Mouse (Mus musculus) intestine, embryonic 14.5 days (tissue): ENCODE measurements around the gene Efr3b. TPM values are rescaled to one million over a fixed set of nuclear protein-coding genes. Genes with fewer than 3 reads are reported as not detected.
"Not testable (repeated sequence)": the region's sequence is repeated elsewhere in the genome, so short reads cannot be mapped to it uniquely, and the experiment has no call there.

ENCODE experiments used
- ATAC-seq: fragments of 200-750 bp; cut with Nextera tagmentation; replicated peaks from 2 replicates; pipeline ENCODE4 v1.8.0; 2017; ENCODE audit warnings: low read depth, moderate number of reproducible peaks, moderate TSS enrichment, moderate library complexity; ENCODE audit not compliant: low FRiP score, low TSS enrichment
- DNase-seq: peaks from one replicate; pipeline ENCODE4 v3.0.0-alpha.2; 2018; ENCODE audit warnings: low spot score
- H3K27ac ChIP-seq: fragments of 300-500 bp; sonication (generic); 2 replicates; pipeline ENCODE4 v1.5.1; 2014; ENCODE audit warnings: low read depth, mild to moderate bottlenecking, control low read depth
- H3K27me3 ChIP-seq: fragments of 300-500 bp; sonication (generic); replicated peaks from 2 replicates; pipeline ENCODE4 v1.6.1; 2014; ENCODE audit warnings: low read length, control low read depth; ENCODE audit not compliant: control insufficient read depth, insufficient read depth
- H3K36me3 ChIP-seq: fragments of 300-500 bp; sonication (generic); 2 replicates; pipeline ENCODE4 v1.6.1; 2014; ENCODE audit warnings: low read length, control low read depth; ENCODE audit not compliant: control insufficient read depth, insufficient read depth
- H3K4me1 ChIP-seq: fragments of 300-500 bp; sonication (generic); replicated peaks from 2 replicates; pipeline ENCODE4 v1.6.1; 2014; ENCODE audit warnings: low read length, control low read depth, mixed read lengths; ENCODE audit not compliant: control insufficient read depth, insufficient read depth
- H3K4me2 ChIP-seq: fragments of 300-500 bp; sonication (generic); 2 replicates; pipeline ENCODE4 v1.6.1; 2014; ENCODE audit warnings: low read length
- H3K4me3 ChIP-seq: fragments of 300-500 bp; sonication (generic); 2 replicates; pipeline ENCODE4 v1.5.1; 2014; ENCODE audit warnings: low read depth, low read length, control low read depth, mixed read lengths
- H3K9ac ChIP-seq: fragments of 300-500 bp; sonication (generic); 2 replicates; pipeline ENCODE4 v1.6.1; 2014; ENCODE audit warnings: mild to moderate bottlenecking, low read length
- H3K9me3 ChIP-seq: fragments of 300-500 bp; sonication (generic); 2 replicates; pipeline ENCODE4 v1.6.1; 2016; ENCODE audit warnings: low read length, control low read depth; ENCODE audit not compliant: control insufficient read depth
- WGBS: fragments of 180-500 bp; shearing (Covaris S2); extraction: QIAGEN DNeasy Blood & Tissue Kit; methylation state at CpG from one replicate; pipeline ENCODE4 v1.1.7; 2014; 5-methylcytosine and 5-hydroxymethylcytosine counted together
- polyA plus RNA-seq: library from polyadenylated mRNA; unstranded; fragments of >200 nt; fragmentation: Nextera tagmentation; extraction: Ambion mirVana; gene quantifications from 2 replicates; pipeline ENCODE4 v1.2.1, GENCODE M21; 2014

Gene Efr3b
- polyA plus RNA-seq, 1 experiment from 2014 or later, result 3.2 TPM

DNA sequence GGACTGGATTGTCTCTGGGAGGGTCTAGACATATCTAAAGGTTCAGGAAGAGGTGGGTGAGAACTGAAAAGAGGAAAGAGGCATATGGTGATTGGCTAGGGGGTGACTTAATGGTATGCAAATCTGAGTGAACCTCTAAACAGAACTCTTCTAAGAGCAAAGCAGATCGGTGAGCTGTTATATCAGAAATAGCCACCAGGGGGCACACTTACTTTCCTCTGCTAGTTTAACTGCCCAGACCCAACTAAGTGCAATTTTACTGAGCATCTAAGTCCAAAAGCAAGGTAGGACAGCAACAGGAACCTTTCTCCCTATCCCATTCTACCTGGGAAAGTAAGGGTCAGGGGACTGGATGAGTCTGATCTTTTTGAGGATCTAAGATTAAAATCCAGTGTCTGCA is 55.0 kb downstream of the Efr3b start:
- 0% methylated on average over 1 of the region's 1 CpGs for WGBS
- Histone ChIP-seq H3K4me1 (peaks cover 13% of the 10 kb centered on the region; the same call in 1 of the 2 replicates), H3K9me3 (no peaks in the 10 kb centered on the region), H3K27ac (no peak overlapping the region), H3K36me3 (no peaks in the 10 kb centered on the region), H3K9ac (no peak overlapping the region), H3K27me3 (no peaks in the 10 kb centered on the region), H3K4me3 (no peak overlapping the region), H3K4me2 (no peak overlapping the region)
- peak; percentile 92 for DNase-seq
- no peak for ATAC-seq

- ATAC-seq (no peak), DNase-seq (no peak)
- Histone ChIP-seq H3K4me2 (peak overlapping the region; percentile 81), H3K9me3 (no peaks in the 10 kb centered on the region), H3K27me3 (no peaks in the 10 kb centered on the region), H3K4me1 (peaks cover 13% of the 10 kb centered on the region; the same call in 1 of the 2 replicates), H3K36me3 (no peaks in the 10 kb centered on the region), H3K9ac (no peak overlapping the region), H3K27ac (no peak overlapping the region), H3K4me3 (peak overlapping the region; percentile 47)
- 24% methylated on average over 6 of the region's 6 CpGs for WGBS
These were observed 56.5 kb downstream of the Efr3b start for GRCm38 (mm10) chr12:3982257-3982656.

- H3K4me1 ChIP-seq, result peaks cover 13% of the 10 kb centered on the region; the same call in 1 of the 2 replicates
- no peaks in the 10 kb centered on the region for H3K9me3 ChIP-seq
- no peaks in the 10 kb centered on the region for H3K27me3 ChIP-seq
- H3K36me3 ChIP-seq, result 0 out of 2 replicates have a peak, but pooled peaks cover 3% of the 10 kb centered on the region
- WGBS, result under 1% methylated on average over 41 of the region's 41 CpGs
- H3K9ac ChIP-seq, result peak overlapping the region; percentile 39
- peak; percentile 96 for ATAC-seq
- H3K4me2 ChIP-seq, result peak overlapping the region; percentile 81
- H3K4me3 ChIP-seq, result peak overlapping the region; percentile 47
- DNase-seq, result peak; percentile 91
- peak overlapping the region; percentile 60; the same call in 1 of the 2 replicates for H3K27ac ChIP-seq
These were observed 57.2 kb downstream of the Efr3b start for GRCm38 (mm10) chr12:3981350-3982131.

DNA sequence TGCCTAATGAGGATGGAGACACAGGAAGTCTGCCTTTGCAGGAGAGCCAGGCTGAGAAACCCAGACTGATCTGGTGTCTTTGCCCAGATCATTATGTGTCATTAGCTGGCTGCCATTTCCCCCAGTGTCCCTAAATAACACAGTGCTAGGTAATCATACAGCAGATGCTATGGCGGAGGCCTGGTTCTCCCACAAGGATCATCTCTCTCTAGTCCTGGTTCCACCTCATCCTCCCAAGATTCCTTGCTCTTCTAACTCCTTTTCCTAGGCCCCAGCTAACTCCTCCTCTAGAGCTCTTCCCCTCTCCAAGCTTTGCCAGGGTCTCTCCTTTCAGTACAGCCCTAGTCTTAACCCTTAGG is 57.7 kb downstream of the Efr3b start:
- peaks cover 13% of the 10 kb centered on the region; the same call in 1 of the 2 replicates for H3K4me1 ChIP-seq
- WGBS, result 57% methylated on average over 1 of the region's 1 CpGs
- H3K27ac ChIP-seq, result peak overlapping the region; percentile 60; the same call in 1 of the 2 replicates
- 0 out of 2 replicates have a peak, but pooled peaks cover 3% of the 10 kb centered on the region for H3K36me3 ChIP-seq
- H3K9ac ChIP-seq, result no peak overlapping the region
- no peaks in the 10 kb centered on the region for H3K27me3 ChIP-seq
- H3K9me3 ChIP-seq, result no peaks in the 10 kb centered on the region
- ATAC-seq, result no peak
- H3K4me2 ChIP-seq, result peak overlapping the region; percentile 81
- no peak for DNase-seq
- H3K4me3 ChIP-seq, result peak overlapping the region; percentile 47; the same call in 1 of the 2 replicates

- 92% methylated on average over 6 of the region's 6 CpGs for WGBS
- H3K27me3 ChIP-seq, H3K4me1 ChIP-seq: not testable (repeated sequence)
These were observed 65.5 kb downstream of the Efr3b start for GRCm38 (mm10) chr12:3973169-3973568.

GRCm38 (mm10) chr12:3968380-3968779 is 70.3 kb downstream of the Efr3b start:
- Histone ChIP-seq H3K4me3 (no peak overlapping the region), H3K27me3 (no peaks in the 10 kb centered on the region), H3K9ac (no peak overlapping the region), H3K27ac (no peak overlapping the region), H3K36me3 (0 out of 2 replicates have a peak, but pooled peaks cover 3% of the 10 kb centered on the region), H3K4me1 (no peaks in the 10 kb centered on the region), H3K4me2 (no peak overlapping the region), H3K9me3 (no peaks in the 10 kb centered on the region)
- ATAC-seq (no peak), DNase-seq (no peak)
- 61% methylated on average over 9 of the region's 9 CpGs for WGBS

More at GRCm38 (mm10) chr12:3973169-3973568, 65.5 kb downstream of the Efr3b start:
- not testable (repeated sequence) for ATAC-seq, H3K36me3 ChIP-seq, DNase-seq, H3K9ac ChIP-seq, H3K27ac ChIP-seq, H3K4me2 ChIP-seq, H3K9me3 ChIP-seq, H3K4me3 ChIP-seq

DNA sequence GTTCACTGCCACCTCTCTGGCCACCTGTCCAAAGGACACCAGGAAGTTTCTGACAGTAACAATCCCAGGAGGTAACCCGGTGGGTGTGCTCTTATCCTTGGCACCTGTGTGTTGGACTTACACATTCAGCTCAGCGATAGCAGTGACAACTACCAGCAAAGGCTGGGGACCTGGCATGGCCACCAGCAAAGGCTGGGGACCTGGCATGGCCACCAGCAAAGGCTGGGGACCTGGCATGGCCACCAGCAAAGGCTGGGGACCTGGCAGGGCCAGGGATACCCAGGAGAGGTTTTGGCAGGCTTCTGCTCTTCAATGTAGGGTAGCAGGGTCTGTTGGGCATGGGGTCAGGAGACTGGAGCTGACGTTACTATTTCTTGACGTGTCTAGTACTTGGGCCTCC is 71.5 kb downstream of the Efr3b start:
- WGBS, result 88% methylated on average over 4 of the region's 4 CpGs
- no peaks in the 10 kb centered on the region for H3K9me3 ChIP-seq
- DNase-seq, result no peak
- no peak overlapping the region for H3K27ac ChIP-seq
- no peak for ATAC-seq
- H3K36me3 ChIP-seq, result 0 out of 2 replicates have a peak, but pooled peaks cover 3% of the 10 kb centered on the region
- no peaks in the 10 kb centered on the region for H3K27me3 ChIP-seq
- H3K4me2 ChIP-seq, result no peak overlapping the region
- no peak overlapping the region for H3K4me3 ChIP-seq
- no peak overlapping the region for H3K9ac ChIP-seq
- H3K4me1 ChIP-seq, result no peaks in the 10 kb centered on the region

GRCm38 (mm10) chr12:3960553-3960952 is 78.2 kb downstream of the Efr3b start:
- no peak overlapping the region; the same call in 1 of the 2 replicates for H3K27ac ChIP-seq
- H3K4me3 ChIP-seq, result peak overlapping the region; percentile 55
- peak overlapping the region; percentile 82 for H3K4me2 ChIP-seq
- H3K27me3 ChIP-seq, result no peaks in the 10 kb centered on the region; the same call in 1 of the 2 replicates
- no peak for ATAC-seq
- no peaks in the 10 kb centered on the region for H3K36me3 ChIP-seq
- H3K9me3 ChIP-seq, result no peaks in the 10 kb centered on the region
- WGBS, result 52% methylated on average over 4 of the region's 4 CpGs
- DNase-seq, result no peak
- peak overlapping the region; percentile 67 for H3K9ac ChIP-seq
- H3K4me1 ChIP-seq, result 0 out of 2 replicates have a peak, but pooled peaks cover 5% of the 10 kb centered on the region
